Mouse (Mus musculus) c-Kit-positive CD71-positive TER-119-positive erythroid progenitor cells, embryonic 14.5 days (primary cell): ENCODE data around the gene Cdc14a.
"Not testable (repeated sequence)": the region's sequence is repeated elsewhere in the genome, so short reads cannot be mapped to it uniquely, and the experiment has no call there.

Experiments
- DNase-seq: peaks from one replicate; pipeline ENCODE4 v3.0.0-alpha.2; 2013; ENCODE audit warnings: low spot score

The Cdc14a gene

GRCm38 (mm10) chr3:116368868-116369437, 54.9 kb downstream of the Cdc14a start:
- no peak for DNase-seq

DNA sequence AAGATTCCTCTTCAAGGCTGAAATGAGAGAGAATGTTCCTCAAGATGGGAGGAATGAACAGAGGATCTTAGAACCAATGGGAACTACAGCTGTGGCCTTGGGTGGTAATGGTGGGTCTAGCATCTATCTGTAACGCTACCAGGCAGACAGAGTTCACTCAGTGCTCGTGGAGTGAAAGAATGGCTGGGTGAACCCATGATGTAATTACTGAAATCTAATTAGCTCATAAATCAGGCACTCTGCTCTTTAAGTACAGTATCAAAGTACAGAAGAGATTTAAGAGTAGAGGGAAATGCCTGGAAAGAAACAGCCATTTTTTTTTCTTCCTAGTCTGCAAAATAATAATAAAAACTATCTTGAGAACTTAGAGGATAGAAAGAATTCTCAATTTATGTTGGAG, 57.7 kb downstream of the Cdc14a start:
- no peak for DNase-seq

GRCm38 (mm10) chr3:116361906-116362305, 61.9 kb downstream of the Cdc14a start:
- no peak for DNase-seq

GRCm38 (mm10) chr3:116361101-116361500, 62.7 kb downstream of the Cdc14a start:
- no peak for DNase-seq

DNA sequence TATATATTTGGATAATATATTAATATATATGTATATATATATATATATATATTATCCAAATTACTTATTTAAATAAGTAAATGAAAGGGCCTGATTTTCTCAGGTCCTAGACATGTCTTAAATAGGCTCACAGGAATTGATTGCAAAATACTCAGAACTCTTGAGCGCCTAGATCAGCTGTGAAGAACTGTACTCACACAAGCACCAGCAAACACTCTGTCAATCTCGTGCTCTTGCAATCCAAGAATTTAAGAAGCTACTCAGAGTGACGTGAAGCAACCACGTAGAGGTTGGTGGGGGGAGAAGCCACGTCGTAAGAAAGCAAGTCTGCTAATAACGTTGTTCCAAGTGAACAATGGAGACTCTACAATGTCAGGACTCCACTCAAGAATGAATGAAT, 66.0 kb downstream of the Cdc14a start:
- no peak for DNase-seq

- no peak for DNase-seq
Measured at GRCm38 (mm10) chr3:116357180-116357579, 66.7 kb downstream of the Cdc14a start.

DNA sequence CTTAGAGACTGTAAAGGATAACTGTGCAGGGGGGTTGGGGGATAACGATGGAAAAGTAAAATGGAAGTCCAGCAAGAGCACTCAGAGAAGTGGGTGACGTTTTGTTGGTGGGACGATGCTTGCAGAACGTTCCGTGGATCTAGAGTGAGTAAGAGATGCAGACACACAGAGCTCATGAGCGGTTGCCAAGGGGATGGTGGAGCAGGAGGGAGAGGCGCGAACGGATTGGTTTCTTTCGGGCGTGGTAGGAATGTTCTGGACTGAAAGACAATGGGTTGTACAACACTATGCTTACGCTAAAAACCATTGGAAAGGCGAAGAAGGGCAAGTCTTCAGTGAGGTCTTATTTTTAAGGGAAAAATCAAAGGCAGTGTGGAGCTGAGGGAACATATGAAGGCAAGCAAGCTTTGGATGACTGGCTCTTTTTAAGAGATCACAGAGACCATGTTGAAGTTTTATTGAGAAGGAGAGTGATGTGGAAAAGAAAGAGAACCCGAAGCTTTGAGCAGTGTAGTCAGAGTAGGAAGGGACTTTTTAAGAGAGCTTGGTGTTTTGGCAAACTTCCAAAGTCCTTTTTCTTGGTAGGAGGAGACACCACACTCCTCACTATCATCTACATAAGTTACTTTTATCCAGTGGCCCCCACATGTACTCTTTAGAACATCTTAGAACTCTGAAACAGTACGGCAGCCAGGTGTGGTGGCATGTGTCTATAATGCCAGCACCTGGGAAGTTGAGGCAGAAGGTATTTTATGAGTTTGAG, 68.6 kb downstream of the Cdc14a start:
- no peak for DNase-seq

- no peak for DNase-seq
Measured at GRCm38 (mm10) chr3:116352486-116352885, 71.3 kb downstream of the Cdc14a start.

DNA sequence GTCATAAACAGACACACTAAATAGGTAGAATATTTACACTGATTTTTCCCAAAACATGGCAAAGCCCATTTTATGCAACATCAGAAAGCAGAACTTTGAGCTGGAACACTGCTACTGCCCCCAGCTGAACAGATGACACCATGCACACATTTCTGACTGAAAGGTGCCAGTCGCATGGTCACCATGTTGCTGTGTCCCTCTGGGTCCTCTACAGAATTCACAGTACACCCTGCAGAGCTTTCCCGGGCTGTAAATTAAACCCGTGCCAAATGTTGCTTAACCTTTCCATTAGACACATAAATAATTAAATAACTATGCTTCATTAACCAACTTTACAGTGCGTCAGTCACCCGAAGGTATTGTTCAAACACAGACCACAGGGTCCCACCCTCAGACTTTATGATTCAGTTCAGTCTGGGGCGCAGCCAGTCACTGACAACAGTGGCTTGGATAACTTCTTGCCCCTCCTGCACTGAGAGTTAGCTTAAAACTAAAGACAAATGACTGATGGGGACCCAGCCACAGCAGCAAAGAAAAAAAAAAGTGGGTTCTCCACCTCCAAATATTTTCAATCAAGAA, 73.4 kb downstream of the Cdc14a start:
- no peak for DNase-seq

GRCm38 (mm10) chr3:116347571-116347970, 76.3 kb downstream of the Cdc14a start:
- not testable (repeated sequence) for DNase-seq

- DNase-seq, result no peak
Measured at GRCm38 (mm10) chr3:116345245-116345644, 78.6 kb downstream of the Cdc14a start.

DNA sequence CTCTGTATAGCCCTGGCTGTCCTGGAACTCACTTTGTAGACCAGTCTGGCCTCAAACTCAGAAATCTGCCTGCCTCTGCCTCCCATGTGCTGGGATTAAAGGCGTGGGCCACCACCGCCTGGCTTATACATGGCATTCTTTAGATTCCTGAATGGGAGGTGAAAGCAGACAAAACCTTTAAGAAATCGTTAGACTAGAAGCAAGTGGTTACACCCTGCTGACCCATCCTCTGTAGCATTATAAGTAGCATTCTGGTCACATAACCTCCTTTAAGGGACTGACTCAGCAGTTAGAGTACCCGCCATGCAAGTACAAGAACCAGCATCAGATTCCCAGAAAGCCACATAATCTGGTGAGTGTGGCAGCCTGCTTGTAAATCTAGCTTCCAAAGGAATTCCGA, 81.6 kb downstream of the Cdc14a start:
- DNase-seq, result no peak

GRCm38 (mm10) chr3:116340950-116341624, 82.7 kb downstream of the Cdc14a start:
- DNase-seq, result peak; percentile 78

DNA sequence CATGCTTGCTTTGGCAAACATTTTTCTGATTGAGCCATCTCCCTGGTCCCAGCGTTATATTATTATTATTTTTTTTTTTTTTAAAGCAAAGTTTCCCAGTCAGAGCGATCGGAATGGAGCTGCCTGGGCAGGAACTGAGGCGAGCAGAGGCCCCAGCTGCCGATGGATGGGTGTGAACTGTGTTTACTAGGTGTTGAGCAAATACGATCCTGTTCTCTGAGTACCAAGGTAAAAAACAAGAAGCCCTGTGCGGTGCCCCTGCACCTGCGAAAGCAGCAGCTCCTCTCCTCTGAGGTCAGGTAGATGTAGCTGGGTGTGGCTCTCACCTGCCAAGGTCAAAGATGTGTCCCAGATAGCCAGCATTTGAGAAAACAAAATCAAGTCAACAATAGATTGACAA, 83.6 kb downstream of the Cdc14a start:
- no peak for DNase-seq

GRCm38 (mm10) chr3:116338616-116339015, 85.2 kb downstream of the Cdc14a start:
- DNase-seq, result no peak

GRCm38 (mm10) chr3:116337840-116338239, 86.0 kb downstream of the Cdc14a start:
- DNase-seq, result no peak

DNA sequence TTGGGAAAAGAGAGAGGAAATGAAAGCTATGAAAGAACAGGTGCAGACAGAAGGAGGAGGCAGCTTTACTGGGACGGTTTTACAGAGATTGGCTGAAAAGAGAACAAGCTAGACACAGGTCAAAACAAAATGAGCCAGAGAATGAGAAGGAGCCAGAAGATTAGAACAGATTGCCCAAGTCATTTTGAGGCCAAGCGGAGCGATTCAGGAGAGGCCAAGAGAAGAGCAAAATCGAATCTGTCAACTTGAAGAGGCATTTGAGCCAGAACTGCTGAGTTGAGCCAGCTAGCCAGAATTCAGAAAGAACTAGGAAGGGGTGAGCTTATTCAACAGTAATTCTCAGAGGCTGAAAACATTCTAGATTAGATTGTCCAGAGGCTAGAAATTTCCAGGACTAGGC, 88.8 kb downstream of the Cdc14a start:
- DNase-seq, result no peak

GRCm38 (mm10) chr3:116333711-116334110, 90.1 kb downstream of the Cdc14a start:
- no peak for DNase-seq

DNA sequence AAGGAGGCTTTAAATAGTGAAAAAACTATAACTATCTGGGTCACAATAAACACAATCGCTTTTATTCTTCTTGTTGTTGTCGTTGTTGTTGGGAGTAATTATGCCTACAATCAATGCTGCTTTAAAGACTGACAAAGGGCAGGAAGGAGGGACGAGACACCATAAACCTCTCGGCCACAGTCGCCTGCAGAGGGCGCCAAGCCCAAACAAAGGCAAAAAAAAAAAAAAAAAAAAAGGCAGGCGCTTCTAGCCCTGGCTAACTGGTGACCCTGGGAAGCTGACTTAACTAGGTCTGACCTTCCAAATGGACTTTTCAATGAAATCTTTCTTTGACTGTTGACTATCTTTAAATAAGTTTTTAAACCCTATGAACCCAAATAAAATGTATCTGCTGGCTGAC, 90.6 kb downstream of the Cdc14a start:
- peak; percentile 56 for DNase-seq

GRCm38 (mm10) chr3:116331811-116332464, 91.9 kb downstream of the Cdc14a start:
- peak; percentile 65 for DNase-seq

GRCm38 (mm10) chr3:116329976-116330375, 93.9 kb downstream of the Cdc14a start:
- no peak for DNase-seq

- DNase-seq, result no peak
Measured at GRCm38 (mm10) chr3:116329023-116329762, 94.6 kb downstream of the Cdc14a start.
